Mouse (Mus musculus): ENCODE results near the gene Crygs.

The Crygs gene

DNA sequence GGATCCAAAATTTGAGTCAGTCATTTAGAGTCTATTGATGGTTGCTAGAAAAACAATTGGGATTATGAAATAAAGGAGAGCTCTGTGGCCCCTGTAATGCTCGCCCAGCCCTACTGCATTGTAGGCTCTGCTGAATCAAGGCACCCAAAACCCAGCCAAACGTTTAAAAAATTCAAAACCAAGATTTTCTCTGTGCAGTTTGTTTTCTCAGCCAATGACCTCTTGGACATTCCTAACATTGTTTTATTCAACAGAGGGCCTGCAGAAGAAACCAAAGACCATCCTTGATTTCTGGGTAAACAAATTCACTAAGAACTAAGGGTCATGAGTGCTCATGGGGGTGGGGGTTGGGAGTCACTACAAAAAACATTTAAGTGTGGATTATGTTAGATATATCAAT lies at the start of gene Crygs:
TSS of gene Crygs (minus strand) at position 101 of the 400 bp plus-strand sequence.
- DNase-seq (ENCODE audit: low spot score), result no peak

DNA sequence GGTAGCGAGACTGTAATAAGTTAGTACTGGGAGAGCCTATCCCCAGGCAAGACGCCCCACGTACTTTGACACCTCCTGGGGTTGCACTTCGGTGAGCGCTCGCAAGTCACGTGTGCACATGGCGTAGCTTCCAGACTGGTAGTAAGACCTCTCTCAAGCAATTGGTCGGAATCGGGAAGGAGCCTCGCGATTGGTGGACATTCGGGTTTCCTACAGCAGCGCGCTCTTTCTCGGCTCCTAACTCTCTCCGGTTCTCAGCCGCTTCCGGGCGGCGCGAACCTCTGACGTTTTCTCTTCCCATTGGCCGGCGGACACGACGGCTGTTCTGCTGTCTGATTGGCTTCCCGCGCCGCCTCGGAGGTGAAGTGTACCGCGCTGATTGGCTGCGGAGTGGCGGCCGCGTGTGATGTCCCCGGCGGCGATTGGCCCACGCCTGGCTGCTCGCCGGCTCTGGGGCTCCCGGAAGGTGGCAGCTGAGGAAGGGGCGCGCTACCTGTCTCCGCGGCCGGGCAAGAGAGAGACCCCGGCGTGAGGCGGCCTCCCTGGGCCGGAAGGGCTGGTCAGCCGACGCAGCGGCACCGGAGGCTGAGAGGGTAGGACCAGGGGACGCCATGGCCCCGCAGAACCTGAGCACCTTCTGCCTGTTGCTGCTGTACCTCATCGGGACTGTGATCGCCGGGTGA lies 46.2 kb upstream of the Crygs start, which contains the start of the genes Tbccd1 and Dnajb11:
TSS of gene Tbccd1 (minus strand) at position 239 of the 683 bp plus-strand sequence.
TSS of gene Dnajb11 (plus strand) at position 415 of the 683 bp plus-strand sequence.
- DNase-seq (ENCODE audit: low spot score), result peak; percentile 99

DNA sequence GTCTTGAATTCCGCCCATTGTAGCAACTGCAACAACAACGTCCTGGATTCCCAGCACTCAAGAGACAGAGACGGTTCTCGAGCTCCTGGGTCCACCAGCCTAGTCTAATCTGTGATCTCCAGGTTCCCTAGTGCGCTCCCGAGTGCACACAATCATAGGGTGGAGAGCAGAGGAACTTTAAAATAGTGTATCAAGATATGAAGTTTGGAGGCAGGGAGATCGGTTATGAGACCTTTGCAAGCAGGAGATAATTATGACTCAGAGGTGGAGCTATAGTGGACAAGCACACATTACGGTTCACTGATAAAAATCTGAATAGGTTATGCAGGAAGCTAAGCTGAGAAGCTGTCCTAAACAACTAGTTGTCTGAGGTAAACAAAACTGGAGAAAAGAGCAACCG lies 45.4 kb upstream of the Crygs start:
- no peak for DNase-seq (ENCODE audit: low spot score)

DNA sequence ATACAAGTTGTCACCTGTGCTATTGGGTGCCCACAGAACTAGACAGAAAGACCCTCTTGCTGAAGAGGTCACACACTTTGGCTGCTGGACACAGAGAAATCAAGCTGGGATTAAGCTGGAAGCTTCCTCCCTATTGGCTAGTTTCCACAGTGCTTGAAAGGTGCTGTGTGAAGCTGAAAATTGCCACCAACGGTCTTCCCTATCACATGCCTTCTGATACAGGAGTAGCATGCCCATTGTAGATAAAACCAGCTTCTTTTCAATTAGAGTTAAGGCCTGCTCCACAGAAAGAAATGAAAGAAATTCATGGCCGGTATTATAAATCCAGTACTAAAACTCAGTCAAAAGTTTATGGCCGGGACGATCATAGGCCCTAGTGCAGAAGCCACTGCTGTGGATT lies 41.3 kb upstream of the Crygs start:
- no peak for DNase-seq (ENCODE audit: low spot score)

DNA sequence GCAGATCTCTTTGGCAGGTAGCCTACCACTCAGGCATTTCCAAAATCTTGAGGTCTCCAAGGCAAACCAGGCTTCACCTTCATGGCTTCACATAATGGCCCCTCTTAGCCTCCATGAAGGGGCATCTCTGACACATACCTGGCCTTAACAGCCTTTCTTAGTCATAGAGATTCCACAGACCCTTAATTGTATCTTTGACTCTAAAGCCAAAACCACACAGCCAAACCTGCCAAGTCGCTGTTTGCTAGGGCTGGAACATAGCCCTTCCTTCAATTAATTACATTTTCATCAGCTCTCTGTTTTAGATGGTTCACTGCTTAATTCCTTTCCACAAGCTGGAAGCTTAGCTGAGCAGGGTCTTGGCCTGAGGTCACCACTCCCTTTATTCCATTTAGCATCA lies 37.0 kb upstream of the Crygs start:
- DNase-seq (ENCODE audit: low spot score), result no peak

DNA sequence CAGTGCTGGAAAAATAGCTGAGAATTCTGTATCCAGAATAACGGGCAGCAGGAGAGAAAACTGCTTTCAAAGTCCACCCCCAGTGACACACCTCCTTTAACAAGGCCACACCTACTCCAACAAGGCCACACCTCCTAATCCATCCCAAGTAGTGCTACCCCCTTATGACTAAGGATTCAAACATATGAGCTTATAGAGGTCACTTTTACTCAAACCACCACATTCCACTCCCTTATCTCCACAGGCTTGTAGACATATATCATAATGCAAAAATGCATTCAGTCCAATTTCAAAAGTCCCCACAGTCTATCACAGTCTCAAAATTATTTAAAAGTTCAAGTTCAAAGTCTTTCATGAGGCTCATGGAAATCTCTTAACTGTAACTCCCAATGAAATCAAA lies 36.3 kb upstream of the Crygs start:
- no peak for DNase-seq (ENCODE audit: low spot score)

DNA sequence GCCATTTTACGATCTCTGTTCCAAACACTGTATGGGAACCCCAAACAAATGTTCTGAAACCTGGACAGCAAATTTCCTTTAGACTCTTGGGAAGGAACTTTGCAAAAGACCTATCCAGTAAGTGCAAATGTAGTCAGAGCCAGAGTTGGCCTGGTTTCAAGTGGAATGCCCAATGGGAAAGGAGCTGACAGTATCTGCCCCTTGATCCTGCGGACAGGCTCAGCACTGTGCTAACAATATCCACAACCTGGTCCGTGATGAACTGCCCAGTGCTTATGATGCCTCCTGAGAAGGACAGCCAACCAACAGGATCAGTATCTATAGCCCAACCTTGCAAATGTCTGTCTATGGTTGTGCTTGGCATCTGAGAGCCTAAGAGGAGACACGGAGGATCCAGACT lies 34.1 kb upstream of the Crygs start:
- DNase-seq (ENCODE audit: low spot score), result no peak

DNA sequence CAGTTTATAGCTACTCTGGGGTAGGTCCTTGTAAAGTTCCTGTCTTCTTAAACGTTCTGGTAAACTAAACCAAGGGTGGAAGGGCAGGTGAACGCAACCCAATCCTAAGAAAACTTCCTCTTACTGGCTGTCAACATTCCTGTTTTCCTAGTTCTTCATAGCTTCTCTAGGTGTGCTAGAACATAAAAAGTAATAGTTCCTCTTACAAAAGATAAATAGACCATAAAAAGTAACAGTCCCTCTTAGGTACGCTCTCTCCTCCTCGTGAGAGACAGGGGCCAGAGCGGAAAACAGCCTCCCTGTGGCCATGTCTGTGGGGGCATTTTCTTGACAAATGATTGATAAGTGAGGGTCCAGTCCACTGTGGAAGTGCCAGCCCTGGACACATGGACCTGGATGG lies 33.5 kb upstream of the Crygs start:
- DNase-seq (ENCODE audit: low spot score), result no peak

DNA sequence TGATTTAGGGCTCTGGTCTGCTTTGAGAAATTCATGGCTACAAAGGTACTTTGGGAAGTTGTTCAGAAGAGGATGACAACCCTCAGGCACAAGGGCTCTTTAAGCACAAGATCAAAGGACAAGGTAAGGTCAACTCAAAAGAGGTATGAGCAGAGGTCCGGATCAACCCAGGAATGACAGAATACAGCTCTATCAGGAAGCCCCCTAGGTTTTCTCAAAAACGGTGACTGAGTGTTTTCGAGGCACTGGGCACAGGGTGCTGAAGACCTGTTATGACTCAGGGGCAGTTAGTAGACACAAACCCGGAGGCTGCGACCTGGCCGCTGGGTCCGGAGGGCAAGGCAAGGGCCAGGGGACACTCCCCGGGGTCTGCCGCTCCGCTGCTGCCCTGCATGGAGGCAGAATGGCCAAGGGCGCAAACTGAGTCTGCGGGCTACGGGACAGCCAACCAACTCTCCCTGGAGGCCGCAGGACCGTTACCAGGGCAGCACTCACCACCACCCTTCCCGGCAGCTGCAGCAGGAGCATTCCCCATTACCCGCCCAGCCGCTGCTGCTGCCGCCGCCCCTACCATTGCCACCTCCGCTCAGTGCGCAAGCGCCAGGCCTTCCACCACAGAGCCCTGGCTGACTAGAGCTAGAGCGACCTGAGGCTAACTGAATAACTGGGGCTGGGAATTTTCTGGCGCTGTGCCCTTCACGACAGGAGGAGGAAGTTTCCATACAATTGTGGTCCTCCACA lies 32.9 kb upstream of the Crygs start:
- DNase-seq (ENCODE audit: low spot score), result peak; percentile 87

DNA sequence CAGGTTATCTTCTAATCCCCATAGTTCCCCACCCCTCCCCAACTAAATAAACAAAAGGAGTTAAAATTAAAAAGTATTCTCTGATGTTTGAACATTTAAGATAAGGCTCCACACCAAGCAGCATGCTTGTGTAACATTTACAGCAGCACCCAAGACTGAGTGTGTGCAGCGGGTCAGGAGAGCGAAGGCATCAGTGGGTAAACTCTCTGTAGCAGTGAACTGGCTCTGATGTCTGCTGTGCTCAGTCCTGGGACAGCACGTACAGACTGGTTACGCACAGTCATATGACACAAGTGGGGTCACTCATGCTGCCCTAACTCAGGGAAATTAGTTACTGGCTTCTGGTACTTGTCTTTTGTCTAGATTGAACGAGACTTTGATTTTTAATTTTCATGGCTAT lies 31.5 kb upstream of the Crygs start:
- no peak for DNase-seq (ENCODE audit: low spot score)

DNA sequence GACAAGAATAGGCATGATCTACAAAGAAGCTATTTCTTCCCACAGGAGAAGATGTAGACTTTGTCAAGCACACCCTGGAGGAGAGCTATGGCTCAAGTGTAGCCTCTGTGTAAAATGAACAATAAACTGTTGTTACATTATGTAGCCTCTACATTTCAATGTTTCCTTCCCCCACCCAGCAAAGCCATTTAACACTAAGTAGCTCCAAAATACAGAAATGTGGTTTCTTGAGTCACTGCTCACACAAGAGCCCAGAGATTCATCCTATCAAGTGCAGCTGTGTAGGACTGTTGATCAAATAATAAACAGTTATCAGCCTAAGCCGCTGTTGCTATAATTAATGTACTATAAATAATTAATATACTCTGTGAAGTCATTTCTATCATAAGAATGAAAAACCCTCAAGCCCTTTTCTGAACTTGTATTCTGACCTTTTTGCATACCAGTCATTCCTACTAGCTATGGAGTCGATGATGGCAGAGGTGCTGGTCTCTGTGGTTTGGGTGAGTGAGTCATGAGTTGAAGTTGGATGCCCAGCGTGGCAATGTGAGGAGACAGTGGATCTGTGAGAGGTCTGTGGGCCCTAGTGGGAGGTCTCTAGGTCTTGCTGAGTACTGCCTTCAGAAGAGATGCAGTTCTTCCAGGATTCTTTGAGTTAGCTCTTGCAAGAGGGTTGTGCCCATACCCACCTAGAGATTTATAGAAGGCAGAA lies 27.9 kb upstream of the Crygs start:
- no peak for DNase-seq (ENCODE audit: low spot score)

DNA sequence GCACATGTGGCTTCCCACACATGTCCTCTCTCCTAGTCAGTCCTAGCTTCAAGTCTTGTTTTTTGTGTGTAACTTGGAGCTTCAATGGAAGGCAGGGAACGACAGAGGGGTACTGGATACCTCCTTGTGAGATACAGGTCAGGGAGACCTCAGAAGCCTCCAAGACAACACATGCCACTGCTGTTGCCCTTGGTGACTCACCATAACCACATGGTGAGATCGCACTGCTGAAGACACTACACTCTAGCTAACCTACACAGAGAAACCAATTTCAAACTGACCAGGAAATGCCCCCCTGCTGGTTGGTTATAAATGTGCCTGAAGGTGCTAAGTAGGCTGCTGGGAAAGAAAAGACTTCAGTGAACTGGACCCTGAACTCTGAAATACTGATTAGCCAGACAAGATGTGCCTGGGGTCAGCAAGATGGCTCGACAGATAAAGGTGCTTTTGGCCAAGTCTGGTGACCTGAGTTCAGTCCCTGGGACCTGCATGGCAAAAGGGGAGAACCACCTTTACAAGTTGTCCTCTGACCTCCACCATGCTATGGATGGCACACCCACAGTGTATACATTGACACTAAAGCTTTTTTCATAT lies 21.7 kb upstream of the Crygs start:
- no peak for DNase-seq (ENCODE audit: low spot score)

DNA sequence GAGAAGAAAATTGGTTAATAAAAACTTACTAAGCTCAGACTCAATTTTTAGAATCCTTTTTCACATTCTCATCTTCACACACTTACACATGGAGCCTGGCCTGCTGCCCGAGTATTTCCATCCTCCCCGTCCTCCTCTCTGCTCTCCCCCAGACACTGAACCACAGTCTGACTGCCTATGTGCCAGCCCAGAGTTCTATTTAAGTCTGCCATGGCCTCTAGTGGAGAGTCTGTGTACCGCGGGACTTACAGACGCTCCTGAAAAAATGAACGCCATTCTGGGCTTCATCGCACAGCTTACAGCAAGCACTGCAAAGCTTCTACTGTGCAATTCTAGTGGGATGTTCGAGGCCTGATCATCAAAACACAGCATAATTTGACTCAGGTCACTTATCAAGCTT lies 9.4 kb upstream of the Crygs start:
- peak; percentile 53 for DNase-seq (ENCODE audit: low spot score)

DNA sequence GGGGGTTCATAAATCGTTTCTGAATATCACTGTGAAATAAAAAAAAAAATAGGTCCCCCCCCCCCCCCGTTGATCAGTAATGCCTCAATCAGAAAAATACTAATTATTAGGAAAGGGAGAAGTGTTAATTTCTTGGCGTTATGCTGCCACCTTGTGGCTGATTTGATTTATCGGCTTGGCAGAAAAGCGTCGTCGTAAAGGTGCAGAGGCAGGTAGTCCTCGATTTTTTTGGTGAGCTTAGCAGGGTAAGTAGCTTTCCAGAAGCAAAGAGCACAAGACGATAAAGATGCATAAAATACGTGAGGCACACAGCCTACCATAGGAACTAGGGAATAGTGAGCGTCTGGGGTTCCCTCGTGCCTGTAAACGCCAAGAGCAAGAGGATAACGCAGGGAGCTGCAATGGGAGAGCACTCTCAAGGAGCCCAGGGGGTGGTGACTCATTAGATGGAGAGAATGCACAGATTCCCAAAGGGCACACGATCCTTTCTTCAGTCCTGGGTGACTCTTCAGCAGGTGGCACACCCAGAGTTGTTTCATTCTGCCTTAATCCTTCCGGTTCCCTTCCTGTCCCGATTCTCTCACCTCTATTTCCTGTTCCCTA lies 3.8 kb downstream of the Crygs start:
- DNase-seq (ENCODE audit: low spot score), result peak; percentile 77

DNA sequence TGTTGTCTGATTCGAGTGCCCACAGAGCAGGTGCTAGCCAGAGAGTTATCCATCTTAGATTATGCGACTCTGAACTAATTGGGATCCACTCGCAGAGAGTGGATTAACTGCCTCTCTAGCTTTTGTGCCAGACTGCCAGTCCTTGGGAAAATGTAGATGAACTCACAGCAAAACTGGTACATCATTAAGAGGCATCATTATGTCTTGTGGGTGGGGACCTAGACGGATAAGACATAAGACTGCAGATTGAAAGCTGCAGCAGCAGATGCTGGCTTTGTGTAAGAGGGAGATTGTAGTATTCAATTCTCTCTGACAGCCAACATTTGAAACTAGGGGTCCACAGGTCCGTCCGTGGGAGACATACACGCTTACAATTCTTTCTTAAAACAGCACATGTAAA lies 8.6 kb downstream of the Crygs start:
- no peak for DNase-seq (ENCODE audit: low spot score)

DNA sequence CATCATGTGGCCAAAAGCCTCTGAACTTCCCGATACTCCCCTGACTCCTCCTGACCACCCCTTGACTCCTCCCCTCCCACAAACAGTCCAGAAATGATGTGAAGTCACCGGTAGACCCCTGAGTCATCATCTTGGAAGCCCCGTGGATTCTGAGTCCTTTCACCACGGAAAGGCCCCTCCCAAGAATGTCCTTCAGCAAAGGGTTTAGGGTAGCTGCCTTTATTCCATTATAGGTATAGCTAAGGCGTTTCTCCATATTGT lies 10.6 kb downstream of the Crygs start:
- peak; percentile 44 for DNase-seq (ENCODE audit: low spot score)

DNA sequence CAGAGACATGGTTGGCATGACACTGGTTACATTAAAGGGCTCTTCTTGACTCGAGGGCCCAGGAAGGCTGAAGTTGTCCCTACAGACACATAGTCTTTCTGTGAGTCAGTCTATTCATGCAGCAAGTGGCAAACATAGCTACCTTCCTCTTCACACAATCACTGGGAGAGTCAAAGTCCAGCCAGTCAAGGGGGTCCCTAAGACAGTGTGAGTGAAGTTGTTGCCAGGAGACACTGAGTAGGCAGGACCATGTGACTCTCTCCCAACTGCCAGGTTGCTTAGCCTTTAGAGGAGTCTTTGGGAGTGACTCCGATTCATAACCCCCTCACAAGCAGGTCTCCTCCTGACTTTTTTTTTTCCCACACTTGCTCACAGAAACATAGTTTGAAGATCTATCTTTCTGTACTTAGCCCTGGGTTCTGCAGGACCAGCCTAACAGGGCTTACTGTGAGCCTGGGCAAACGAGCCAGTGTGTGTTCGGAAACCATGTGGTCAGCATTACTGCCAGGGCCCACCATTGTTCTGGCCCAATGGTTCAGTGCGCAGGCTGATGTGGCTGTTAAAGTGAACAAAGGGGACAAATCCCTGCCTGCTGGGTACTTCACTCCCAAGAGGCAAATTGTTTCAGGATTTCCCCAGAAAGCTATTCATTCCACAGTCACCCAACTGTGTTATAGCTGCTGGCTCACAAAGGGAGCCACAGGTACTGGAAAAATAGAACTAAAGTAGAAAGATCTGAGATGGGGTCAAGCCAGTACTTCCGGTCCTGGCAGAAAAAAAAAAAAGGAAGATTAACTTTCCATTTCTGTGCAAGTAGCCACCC lies 11.1 kb downstream of the Crygs start:
- peak; percentile 79 for DNase-seq (ENCODE audit: low spot score)

DNA sequence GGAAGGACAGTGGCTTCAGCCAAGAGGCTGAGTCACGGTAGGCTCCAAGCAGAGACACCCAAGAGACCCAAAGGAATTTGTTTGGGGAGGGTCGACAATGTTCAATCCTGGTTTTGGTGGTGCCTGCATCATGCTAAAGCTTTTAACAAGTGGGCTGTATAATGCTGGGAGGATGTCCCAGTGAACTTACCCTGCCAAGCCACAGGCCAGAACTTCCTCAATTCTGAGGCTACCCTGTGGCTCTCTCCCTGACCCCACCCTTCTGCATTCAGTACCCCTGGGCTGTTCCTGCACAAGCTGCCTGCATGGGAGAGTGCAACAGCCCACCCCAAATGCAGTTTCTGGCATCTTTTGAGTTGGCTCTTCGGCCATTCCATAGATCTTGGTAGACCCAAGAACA lies 12.9 kb downstream of the Crygs start:
- DNase-seq (ENCODE audit: low spot score), result no peak

DNA sequence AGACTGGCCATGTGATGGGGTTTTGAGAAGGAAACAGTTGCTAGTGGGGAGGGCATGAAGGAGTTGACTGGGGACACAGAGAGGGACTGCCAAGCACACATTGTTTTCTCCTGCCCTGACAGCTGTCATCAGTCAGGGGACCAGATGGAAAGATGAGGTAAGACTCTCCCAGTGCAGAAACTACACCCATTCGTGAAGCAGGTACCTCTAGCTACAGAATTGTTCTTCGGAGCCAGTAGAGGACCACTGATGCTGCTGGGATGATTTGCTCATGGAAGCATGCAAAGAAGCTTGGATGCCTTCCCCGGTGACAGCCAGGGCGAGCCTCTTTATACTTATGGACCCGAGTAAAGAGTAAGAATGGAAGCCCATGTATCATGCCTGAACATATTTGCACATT lies 13.9 kb downstream of the Crygs start:
- DNase-seq (ENCODE audit: low spot score), result no peak

DNA sequence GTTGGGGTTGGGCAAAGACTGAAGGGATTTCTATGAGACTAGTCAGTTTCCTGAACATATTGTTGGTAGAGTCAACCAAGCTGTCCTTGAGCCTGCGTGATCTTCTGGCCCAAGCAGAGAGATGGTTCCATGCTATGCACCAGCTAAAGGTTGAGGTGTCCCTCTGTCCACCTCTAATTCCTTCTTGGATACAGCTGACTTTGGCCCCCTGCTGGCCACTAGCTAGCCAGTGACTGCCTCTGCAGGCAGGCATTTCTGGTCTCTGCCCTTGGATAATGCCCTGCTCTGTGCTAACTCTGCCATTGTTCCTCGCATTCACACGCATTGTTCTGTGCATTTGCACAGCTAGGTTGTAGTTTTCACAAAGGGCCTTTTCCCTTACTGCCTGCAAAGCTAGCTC lies 15.9 kb downstream of the Crygs start:
- DNase-seq (ENCODE audit: low spot score), result peak; percentile 43

DNA sequence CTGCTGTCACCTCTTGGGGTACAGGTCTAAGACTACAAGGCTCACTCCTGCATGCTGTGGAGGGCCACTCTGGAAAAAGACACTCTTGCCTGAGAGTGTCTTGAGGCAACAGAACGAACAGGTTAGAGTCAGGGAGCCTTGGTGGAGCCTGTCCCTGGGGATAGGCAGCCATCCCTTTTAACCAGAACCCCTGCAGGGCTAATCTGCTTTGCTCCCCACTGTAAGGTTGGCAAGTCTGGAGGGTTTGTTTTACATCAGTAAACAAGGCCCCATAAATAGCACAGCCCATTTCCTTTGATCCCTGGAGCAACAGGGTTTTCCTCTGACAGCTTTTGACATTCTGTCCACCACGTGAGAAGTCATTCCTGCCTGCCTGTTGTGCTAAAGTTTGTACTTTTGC lies 20.1 kb downstream of the Crygs start:
- peak; percentile 8 for DNase-seq (ENCODE audit: low spot score)

DNA sequence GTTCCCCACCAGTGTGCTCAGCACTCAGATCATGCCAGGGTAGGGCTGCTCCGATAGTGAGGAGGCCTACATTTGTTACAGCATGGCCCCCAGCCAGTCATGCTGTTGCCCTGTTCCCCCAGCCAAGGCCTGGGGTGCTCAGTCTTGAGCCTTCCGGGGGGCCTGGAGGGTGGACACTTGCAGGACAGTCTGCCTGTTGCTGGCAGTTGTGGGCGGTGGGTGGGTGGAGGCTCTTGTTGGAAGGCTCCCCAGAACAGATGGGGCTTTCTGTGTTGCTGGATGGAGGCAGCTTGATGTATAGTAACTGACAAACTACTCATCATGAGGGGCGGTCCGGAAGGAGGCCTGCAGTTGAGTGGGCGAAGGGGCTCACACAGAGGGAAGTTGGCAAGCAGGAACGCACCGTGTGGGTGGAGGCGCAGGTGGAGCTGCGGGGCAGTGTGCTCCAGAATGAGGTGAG lies 21.4 kb downstream of the Crygs start:
- DNase-seq (ENCODE audit: low spot score), result no peak

All from embryo, embryonic 10.5 days (tissue).